Mouse (Mus musculus) liver, embryonic 16.5 days (tissue): ENCODE data around the gene Crb2. TPM values are rescaled to one million over a fixed set of nuclear protein-coding genes. Genes with fewer than 3 reads are reported as not detected.

Source experiments
- ATAC-seq: fragments of 200-750 bp; cut with Nextera tagmentation; 2 replicates; pipeline ENCODE4 v1.8.0; 2017; ENCODE audit warnings: low read depth, mild to moderate bottlenecking, moderate number of reproducible peaks, moderate library complexity
- H3K27ac ChIP-seq: fragments of 300-500 bp; sonication (generic); 2 replicates; pipeline ENCODE4 v1.5.1; 2014; ENCODE audit warnings: mild to moderate bottlenecking, low read length
- H3K27me3 ChIP-seq: fragments of 300-500 bp; sonication (generic); 2 replicates; pipeline ENCODE4 v1.6.1; 2014; ENCODE audit warnings: low read depth, low read length, mixed read lengths; ENCODE audit not compliant: control insufficient read depth, insufficient read depth
- H3K36me3 ChIP-seq: fragments of 300-500 bp; sonication (generic); 2 replicates; pipeline ENCODE4 v1.6.1; 2014; ENCODE audit warnings: mild to moderate bottlenecking; ENCODE audit not compliant: control insufficient read depth, insufficient read depth
- H3K4me1 ChIP-seq: fragments of 300-500 bp; sonication (generic); 2 replicates; pipeline ENCODE4 v1.6.1; 2014; ENCODE audit warnings: low read depth, low read length, mixed read lengths; ENCODE audit not compliant: control insufficient read depth
- H3K4me2 ChIP-seq: fragments of 300-500 bp; sonication (generic); 2 replicates; pipeline ENCODE4 v1.6.1; 2014; ENCODE audit warnings: low read depth, low read length, mixed read lengths
- H3K4me3 ChIP-seq: fragments of 300-500 bp; sonication (generic); 2 replicates; pipeline ENCODE4 v1.5.1; 2014; ENCODE audit warnings: low read depth, mild to moderate bottlenecking, low read length
- H3K9ac ChIP-seq: fragments of 300-500 bp; sonication (generic); 2 replicates; pipeline ENCODE4 v1.6.1; 2014; ENCODE audit warnings: low read depth, low read length
- H3K9me3 ChIP-seq: fragments of 300-500 bp; sonication (generic); replicated peaks from 2 replicates; pipeline ENCODE4 v1.6.1; 2016; ENCODE audit warnings: low read length; ENCODE audit not compliant: control insufficient read depth
- WGBS: fragments of 180-500 bp; shearing (Covaris S2); extraction: QIAGEN DNeasy Blood & Tissue Kit; methylation state at CpG from one replicate; pipeline ENCODE4 v1.1.7; 2014; ENCODE audit not compliant: insufficient replicate concordance; 5-methylcytosine and 5-hydroxymethylcytosine counted together
- polyA plus RNA-seq: library from polyadenylated mRNA; unstranded; fragments of >200 nt; fragmentation: Nextera tagmentation; extraction: Ambion mirVana; gene quantifications from 2 replicates; pipeline ENCODE4 v1.2.1, GENCODE M21; 2015

Gene Crb2
- polyA plus RNA-seq, 1 experiment from 2014 or later = 0.06 TPM

DNA sequence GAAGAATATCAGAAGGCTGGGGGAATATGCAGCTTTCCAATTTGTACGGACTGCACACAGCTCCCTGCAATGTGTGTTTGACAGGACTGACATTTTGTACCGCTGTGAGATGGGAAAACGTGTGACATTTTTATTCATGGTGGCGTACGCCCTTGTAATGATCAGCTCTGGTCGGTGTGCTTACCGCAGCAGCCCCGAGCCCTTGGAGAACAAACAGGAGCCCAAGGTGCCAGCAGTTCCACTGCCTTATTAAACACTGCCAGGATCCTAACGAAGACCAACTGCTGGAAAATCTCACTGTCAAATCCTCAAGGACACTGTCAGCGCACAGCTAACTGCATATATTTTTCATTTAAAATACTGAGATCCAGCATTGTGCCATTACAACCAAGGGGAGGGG is 56.2 kb downstream of the Crb2 start:
- no peaks in the 10 kb centered on the region for H3K27me3 ChIP-seq
- no peak overlapping the region for H3K4me2 ChIP-seq
- 77% methylated on average over 10 of the region's 10 CpGs for WGBS
- no peak overlapping the region for H3K4me3 ChIP-seq
- no peaks in the 10 kb centered on the region for H3K4me1 ChIP-seq
- no peak for ATAC-seq
- H3K36me3 ChIP-seq = no peaks in the 10 kb centered on the region
- H3K9me3 ChIP-seq = no peaks in the 10 kb centered on the region
- H3K9ac ChIP-seq = no peak overlapping the region
- H3K27ac ChIP-seq = no peak overlapping the region

DNA sequence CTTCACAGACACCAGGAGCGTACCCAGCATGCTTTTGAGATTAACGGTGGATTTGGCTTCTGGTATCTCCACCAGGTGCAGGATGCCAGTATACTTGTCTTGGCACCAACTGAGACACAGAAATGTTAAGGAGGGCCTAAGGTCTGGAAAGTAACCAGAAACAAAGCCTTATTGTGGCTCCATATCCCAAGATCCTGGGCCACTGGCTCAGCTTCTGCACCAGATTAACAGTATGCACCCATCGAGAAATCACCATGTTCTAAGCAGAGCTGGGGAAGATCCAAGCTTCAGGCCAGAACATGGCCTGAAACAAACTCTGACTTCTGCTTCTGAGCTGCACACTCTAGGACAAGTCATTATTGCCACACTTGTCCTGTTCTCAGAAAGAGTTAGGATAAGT is 60.9 kb downstream of the Crb2 start:
- ATAC-seq = no peak
- H3K36me3 ChIP-seq = no peaks in the 10 kb centered on the region
- H3K27me3 ChIP-seq = no peaks in the 10 kb centered on the region

DNA sequence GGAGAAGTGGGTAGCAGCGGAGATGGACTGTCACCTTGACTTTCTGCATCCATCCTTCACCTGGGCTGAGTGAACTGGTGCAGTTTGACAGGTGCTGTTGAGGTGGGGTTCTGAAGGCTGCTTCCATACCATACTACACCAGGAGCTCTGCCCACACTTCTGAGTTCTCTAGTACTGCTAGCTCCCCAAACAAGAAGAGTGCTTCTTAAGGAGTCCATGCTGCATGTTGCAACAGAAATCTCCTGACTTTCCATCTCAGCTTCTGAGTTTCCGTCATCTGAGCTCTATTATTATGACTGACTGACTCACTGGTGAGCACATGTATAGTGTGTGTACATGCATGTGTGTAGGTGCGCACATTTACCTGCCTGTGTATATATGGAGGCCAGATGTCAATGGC is 61.5 kb downstream of the Crb2 start:
- 80% methylated on average over 3 of the region's 3 CpGs for WGBS
- H3K4me1 ChIP-seq = no peaks in the 10 kb centered on the region
- H3K36me3 ChIP-seq = no peaks in the 10 kb centered on the region
- no peaks in the 10 kb centered on the region for H3K27me3 ChIP-seq
- no peak overlapping the region for H3K27ac ChIP-seq
- no peaks in the 10 kb centered on the region for H3K9me3 ChIP-seq
- no peak overlapping the region for H3K4me2 ChIP-seq
- H3K9ac ChIP-seq = no peak overlapping the region
- ATAC-seq = no peak
- no peak overlapping the region for H3K4me3 ChIP-seq

More for the DNA sequence above, 60.9 kb downstream of the Crb2 start:
- no peak overlapping the region for H3K4me2 ChIP-seq
- no peak overlapping the region for H3K9ac ChIP-seq
- WGBS = 76% methylated on average over 3 of the region's 3 CpGs
- no peaks in the 10 kb centered on the region for H3K9me3 ChIP-seq
- no peak overlapping the region for H3K27ac ChIP-seq
- no peaks in the 10 kb centered on the region for H3K4me1 ChIP-seq
- no peak overlapping the region for H3K4me3 ChIP-seq

DNA sequence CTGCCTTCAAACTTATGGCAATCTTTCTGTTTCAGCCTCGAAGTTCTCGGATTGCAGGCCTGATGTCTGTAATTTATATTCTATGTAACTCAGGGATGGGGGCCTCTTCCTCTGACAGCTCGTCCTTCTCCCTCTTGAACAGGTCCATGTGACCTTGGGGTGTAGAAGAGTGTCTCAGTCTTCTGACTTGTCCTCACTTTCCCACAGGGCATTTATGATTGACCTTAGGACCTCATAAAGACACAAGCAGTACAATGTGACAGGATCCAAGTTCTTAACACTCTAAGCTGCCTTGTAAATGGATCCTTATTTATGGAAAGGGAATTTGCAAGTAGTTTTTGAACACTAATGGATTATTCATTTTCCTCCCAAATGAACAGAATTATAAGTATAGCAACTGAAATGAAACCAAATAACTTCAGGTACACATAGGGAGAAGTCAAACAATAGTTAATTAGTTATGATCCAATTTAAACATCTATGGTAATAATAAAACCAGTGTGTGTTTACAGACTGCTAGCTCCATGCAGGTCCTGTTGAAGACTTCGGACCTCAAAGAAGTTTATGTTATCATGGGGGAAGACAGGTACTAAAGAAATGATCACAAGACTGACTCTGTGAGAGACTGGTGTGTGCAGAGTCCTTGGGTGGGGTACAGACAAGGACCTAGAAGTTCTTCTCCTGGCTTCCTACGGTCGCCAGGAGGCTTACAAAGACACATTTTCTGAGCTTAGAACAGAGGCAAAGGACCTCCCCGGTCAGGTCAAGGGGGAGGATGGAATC is 62.3 kb downstream of the Crb2 start:
- Histone ChIP-seq H3K9me3 (no peaks in the 10 kb centered on the region), H3K36me3 (no peaks in the 10 kb centered on the region), H3K4me2 (no peak overlapping the region), H3K27me3 (no peaks in the 10 kb centered on the region), H3K4me1 (no peaks in the 10 kb centered on the region; the same call in 1 of the 2 replicates), H3K4me3 (no peak overlapping the region), H3K9ac (no peak overlapping the region), H3K27ac (no peak overlapping the region)
- no peak for ATAC-seq
- 78% methylated on average over 7 of the region's 7 CpGs for WGBS

DNA sequence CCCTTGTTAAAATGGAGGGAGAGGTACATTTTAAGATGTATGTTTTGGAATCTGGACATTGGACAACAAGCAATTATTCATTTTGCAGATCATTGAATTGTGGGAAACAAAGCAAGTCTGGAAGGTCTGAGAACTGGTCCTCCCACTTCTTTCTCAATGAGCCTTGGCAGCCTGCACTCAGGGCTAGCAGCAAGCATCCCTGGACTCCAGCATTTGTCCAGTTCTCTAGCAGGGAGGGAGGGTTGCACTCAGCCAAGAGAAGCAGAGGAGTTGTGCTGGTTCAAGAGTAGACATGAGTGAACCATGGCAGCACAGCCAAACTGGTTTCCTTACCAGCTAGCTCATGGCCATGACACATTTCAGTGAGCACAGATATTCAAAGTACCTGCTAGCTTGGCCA is 63.9 kb downstream of the Crb2 start:
- H3K4me3 ChIP-seq = no peak overlapping the region
- H3K27ac ChIP-seq = no peak overlapping the region
- no peaks in the 10 kb centered on the region; the same call in 1 of the 2 replicates for H3K36me3 ChIP-seq
- no peaks in the 10 kb centered on the region for H3K9me3 ChIP-seq
- H3K4me2 ChIP-seq = no peak overlapping the region
- H3K9ac ChIP-seq = no peak overlapping the region
- no peaks in the 10 kb centered on the region for H3K27me3 ChIP-seq
- no peak for ATAC-seq
- H3K4me1 ChIP-seq = no peaks in the 10 kb centered on the region; the same call in 1 of the 2 replicates

DNA sequence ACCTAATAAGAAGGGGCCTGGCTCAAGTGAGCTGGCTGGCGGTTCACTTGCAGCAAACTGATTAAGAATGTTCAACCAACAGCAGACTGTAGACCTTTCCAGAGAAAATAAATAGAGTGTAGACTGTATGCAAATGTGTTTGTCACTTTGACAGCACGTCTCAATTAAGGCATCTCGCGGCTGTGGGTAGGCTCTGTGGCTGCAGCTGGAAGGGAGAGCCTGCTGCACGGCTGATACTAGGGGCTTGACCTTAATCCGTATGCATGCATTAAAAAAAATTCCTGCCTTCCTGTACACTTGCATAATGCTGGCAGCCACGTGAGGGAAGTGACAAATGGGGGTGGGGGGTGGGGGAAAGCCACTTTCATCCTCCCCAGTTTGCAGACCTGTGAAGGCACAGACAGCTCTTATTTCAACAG is 66.1 kb downstream of the Crb2 start:
- H3K4me2 ChIP-seq = no peak overlapping the region
- no peaks in the 10 kb centered on the region for H3K9me3 ChIP-seq
- no peak overlapping the region for H3K27ac ChIP-seq
- WGBS = 33% methylated on average over 7 of the region's 7 CpGs
- H3K4me1 ChIP-seq = no peaks in the 10 kb centered on the region; the same call in 1 of the 2 replicates
- no peaks in the 10 kb centered on the region; the same call in 1 of the 2 replicates for H3K36me3 ChIP-seq
- H3K4me3 ChIP-seq = no peak overlapping the region
- H3K27me3 ChIP-seq = no peaks in the 10 kb centered on the region
- ATAC-seq = peak; percentile 24; the same call in 1 of the 2 replicates
- no peak overlapping the region for H3K9ac ChIP-seq

DNA sequence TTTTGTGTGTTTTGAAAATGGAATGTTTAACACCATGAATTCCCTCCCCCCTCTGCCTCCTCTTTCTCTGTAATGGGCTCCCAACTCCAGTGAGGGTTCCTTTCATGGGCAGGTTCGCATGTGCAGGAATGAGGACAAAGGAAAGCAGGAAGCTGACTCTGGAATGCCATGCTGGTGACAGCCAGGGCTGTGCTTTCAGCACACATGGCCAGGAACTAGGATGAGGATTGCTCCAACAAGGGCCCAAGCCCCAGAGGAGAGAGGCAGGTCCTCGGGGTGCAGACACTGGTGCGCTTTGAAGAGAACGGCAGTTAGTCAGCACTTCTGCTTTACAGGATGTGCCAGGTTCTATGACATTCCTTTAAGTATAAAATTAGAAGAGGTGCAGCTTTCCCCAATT is 66.7 kb downstream of the Crb2 start:
- H3K4me1 ChIP-seq = no peaks in the 10 kb centered on the region; the same call in 1 of the 2 replicates
- H3K9ac ChIP-seq = no peak overlapping the region
- H3K4me3 ChIP-seq = no peak overlapping the region
- no peak overlapping the region for H3K4me2 ChIP-seq
- H3K27ac ChIP-seq = no peak overlapping the region
- no peak for ATAC-seq
- H3K27me3 ChIP-seq = no peaks in the 10 kb centered on the region
- no peaks in the 10 kb centered on the region for H3K9me3 ChIP-seq
- WGBS = 56% methylated on average over 4 of the region's 4 CpGs
- no peaks in the 10 kb centered on the region; the same call in 1 of the 2 replicates for H3K36me3 ChIP-seq

Other genes with a start within 250 kb of the Crb2 start
- 11.4 and 11.5 TPM in 2 replicates for gene Strbp, start 72.4 kb upstream of the Crb2 start, polyA plus RNA-seq